Mouse (Mus musculus) lung, embryonic 16.5 days (tissue): Measurements from ENCODE around the gene Slc9c1. TPM values are rescaled to one million over a fixed set of nuclear protein-coding genes. Genes with fewer than 3 reads are reported as not detected.

ENCODE experiments used
- ATAC-seq: fragments of 200-750 bp; cut with Nextera tagmentation; 2 replicates; pipeline ENCODE4 v1.8.0; 2017; ENCODE audit warnings: low read depth, mild to moderate bottlenecking, moderate library complexity
- H3K27ac ChIP-seq: fragments of 300-500 bp; sonication (generic); 2 replicates; pipeline ENCODE4 v1.5.1; 2014; ENCODE audit warnings: mild to moderate bottlenecking, control low read depth, low read length
- H3K27me3 ChIP-seq: fragments of 300-500 bp; sonication (generic); 2 replicates; pipeline ENCODE4 v1.6.1; 2014; ENCODE audit warnings: low read depth, low read length, mixed read lengths; ENCODE audit not compliant: control insufficient read depth, insufficient read depth
- H3K36me3 ChIP-seq: fragments of 300-500 bp; sonication (generic); 2 replicates; pipeline ENCODE4 v1.6.1; 2014; ENCODE audit warnings: low read length; ENCODE audit not compliant: control insufficient read depth, insufficient read depth
- H3K4me1 ChIP-seq: fragments of 300-500 bp; sonication (generic); replicated peaks from 2 replicates; pipeline ENCODE4 v1.6.1; 2014; ENCODE audit warnings: low read length, mixed read lengths; ENCODE audit not compliant: control insufficient read depth, insufficient read depth
- H3K4me2 ChIP-seq: fragments of 300-500 bp; sonication (generic); 2 replicates; pipeline ENCODE4 v1.6.1; 2014; ENCODE audit warnings: low read depth, low read length, control low read depth
- H3K4me3 ChIP-seq: fragments of 300-500 bp; sonication (generic); 2 replicates; pipeline ENCODE4 v1.5.1; 2014; ENCODE audit warnings: mild to moderate bottlenecking, low read length, control low read depth
- H3K9ac ChIP-seq: fragments of 300-500 bp; sonication (generic); 2 replicates; pipeline ENCODE4 v1.6.1; 2014; ENCODE audit warnings: low read length, control low read depth
- H3K9me3 ChIP-seq: fragments of 300-500 bp; sonication (generic); 2 replicates; pipeline ENCODE4 v1.6.1; 2016; ENCODE audit warnings: low read length; ENCODE audit not compliant: control insufficient read depth
- WGBS: fragments of 180-500 bp; shearing (Covaris S2); extraction: QIAGEN DNeasy Blood & Tissue Kit; methylation state at CpG from one replicate; pipeline ENCODE4 v1.1.7; 2014; 5-methylcytosine and 5-hydroxymethylcytosine counted together
- polyA plus RNA-seq: library from polyadenylated mRNA; unstranded; fragments of >200 nt; fragmentation: Nextera tagmentation; extraction: Ambion mirVana; gene quantifications from 2 replicates; pipeline ENCODE4 v1.2.1, GENCODE M21; 2015

The Slc9c1 gene
- polyA plus RNA-seq, 1 experiment from 2014 or later: not detected

DNA sequence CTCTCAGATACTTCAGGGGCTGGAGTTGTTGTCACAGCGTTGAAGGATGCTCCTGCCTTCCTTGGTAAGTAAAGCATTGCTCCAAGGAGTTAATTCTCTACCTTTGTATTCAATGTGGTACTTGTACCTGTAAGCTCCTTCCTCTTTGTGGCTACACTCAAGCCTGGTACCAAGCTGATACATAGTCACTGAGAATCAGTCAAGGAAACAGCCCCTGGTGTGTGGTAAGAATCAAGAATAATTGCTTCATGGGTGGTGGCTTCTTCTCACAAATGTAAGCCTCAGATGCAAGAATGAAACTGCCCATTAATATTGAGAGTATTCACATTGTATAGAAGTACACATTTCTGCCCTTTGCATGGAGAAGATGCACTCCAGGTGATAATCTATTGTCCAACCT lies 80.8 kb downstream of the Slc9c1 start:
- WGBS: 78% methylated on average over 1 of the region's 1 CpGs
- no peak overlapping the region for H3K27ac ChIP-seq

DNA sequence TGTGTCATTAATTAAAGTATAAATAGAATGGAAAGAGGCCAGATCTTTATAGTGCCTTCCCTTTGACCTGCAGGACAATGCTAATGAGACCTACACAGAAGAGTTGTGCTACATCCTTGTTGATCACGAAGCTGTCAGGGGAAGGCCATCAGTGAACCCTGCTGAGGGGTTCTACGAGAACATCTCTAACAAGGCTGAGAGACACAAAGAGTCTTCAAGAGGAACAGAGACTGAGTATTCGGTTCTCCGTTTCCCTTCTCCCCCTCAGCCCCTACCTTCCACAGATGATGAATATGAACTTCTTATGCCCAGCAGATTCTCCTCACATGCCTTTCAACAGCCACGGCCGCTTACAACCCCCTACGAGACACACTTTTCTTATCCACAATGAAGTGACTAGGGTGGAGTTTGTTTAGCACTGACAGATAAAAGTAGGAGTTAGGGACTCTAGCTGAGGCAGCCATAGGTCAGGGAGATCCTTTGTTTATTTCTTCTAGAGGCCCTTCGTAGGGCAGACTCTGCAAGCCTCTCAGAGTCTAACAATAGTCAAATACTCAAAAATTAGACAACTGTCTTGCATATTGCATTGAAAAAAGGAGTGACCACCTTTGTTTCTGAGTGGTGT lies 84.8 kb downstream of the Slc9c1 start:
- ATAC-seq: no peak
- WGBS: 40% methylated on average over 8 of the region's 8 CpGs

More for the DNA sequence above, 80.8 kb downstream of the Slc9c1 start:
- no peaks in the 10 kb centered on the region for H3K9me3 ChIP-seq
- no peak overlapping the region for H3K4me3 ChIP-seq
- H3K4me1 ChIP-seq: no peaks in the 10 kb centered on the region; the same call in 1 of the 2 replicates
- no peaks in the 10 kb centered on the region for H3K27me3 ChIP-seq
- no peak for ATAC-seq
- H3K4me2 ChIP-seq: no peak overlapping the region
- H3K9ac ChIP-seq: no peak overlapping the region
- H3K36me3 ChIP-seq: no peaks in the 10 kb centered on the region

GRCm38 (mm10) chr16:45623230-45623629 lies 88.1 kb downstream of the Slc9c1 start:
- Histone ChIP-seq H3K27ac (no peak overlapping the region), H3K4me2 (no peak overlapping the region), H3K27me3 (no peaks in the 10 kb centered on the region), H3K9ac (no peak overlapping the region), H3K4me1 (no peaks in the 10 kb centered on the region; the same call in 1 of the 2 replicates), H3K36me3 (no peaks in the 10 kb centered on the region), H3K9me3 (no peaks in the 10 kb centered on the region), H3K4me3 (no peak overlapping the region)
- no peak for ATAC-seq
- WGBS: 85% methylated on average over 4 of the region's 4 CpGs

More for the DNA sequence above, 84.8 kb downstream of the Slc9c1 start:
- H3K27me3 ChIP-seq: no peaks in the 10 kb centered on the region
- H3K9me3 ChIP-seq: no peaks in the 10 kb centered on the region
- H3K36me3 ChIP-seq: no peaks in the 10 kb centered on the region
- no peak overlapping the region for H3K27ac ChIP-seq
- H3K4me2 ChIP-seq: no peak overlapping the region
- no peak overlapping the region for H3K9ac ChIP-seq
- no peak overlapping the region for H3K4me3 ChIP-seq
- H3K4me1 ChIP-seq: no peaks in the 10 kb centered on the region; the same call in 1 of the 2 replicates

- no peaks in the 10 kb centered on the region for H3K9me3 ChIP-seq
- WGBS: 65% methylated on average over 2 of the region's 2 CpGs
- ATAC-seq: no peak
Observed at GRCm38 (mm10) chr16:45624791-45625190, 89.7 kb downstream of the Slc9c1 start.

DNA sequence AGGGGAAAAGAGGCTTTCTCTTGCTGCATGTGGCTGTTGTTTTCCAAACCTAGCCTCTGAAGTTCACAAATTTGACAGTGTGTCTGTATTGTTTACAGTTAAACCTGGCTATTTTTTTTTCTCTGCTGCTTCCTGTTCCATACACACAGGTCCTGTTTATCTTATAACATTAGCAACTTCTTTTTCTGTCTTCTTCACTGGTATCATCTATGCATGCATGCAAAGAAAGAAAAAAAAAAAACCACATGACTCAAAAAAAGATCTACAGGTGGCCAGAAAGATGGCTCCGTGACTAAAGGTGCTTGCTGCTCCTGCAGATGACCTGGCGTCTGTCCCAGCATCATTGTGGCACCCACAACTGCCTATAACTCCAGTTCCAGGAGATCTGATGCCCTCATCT lies 90.2 kb downstream of the Slc9c1 start:
- Histone ChIP-seq H3K4me2 (no peak overlapping the region), H3K27ac (no peak overlapping the region), H3K4me3 (no peak overlapping the region), H3K27me3 (no peaks in the 10 kb centered on the region), H3K9me3 (no peaks in the 10 kb centered on the region), H3K4me1 (no peaks in the 10 kb centered on the region), H3K9ac (no peak overlapping the region), H3K36me3 (no peaks in the 10 kb centered on the region)
- ATAC-seq: no peak
- WGBS: 69% methylated on average over 2 of the region's 2 CpGs

More at GRCm38 (mm10) chr16:45624791-45625190, 89.7 kb downstream of the Slc9c1 start:
- Histone ChIP-seq H3K36me3 (no peaks in the 10 kb centered on the region), H3K27me3 (no peaks in the 10 kb centered on the region), H3K4me3 (no peak overlapping the region), H3K4me2 (no peak overlapping the region), H3K27ac (no peak overlapping the region), H3K9ac (no peak overlapping the region), H3K4me1 (no peaks in the 10 kb centered on the region; the same call in 1 of the 2 replicates)

GRCm38 (mm10) chr16:45629497-45630105 lies 94.5 kb downstream of the Slc9c1 start:
- Histone ChIP-seq H3K4me1 (no peaks in the 10 kb centered on the region), H3K9me3 (no peaks in the 10 kb centered on the region), H3K4me3 (no peak overlapping the region), H3K36me3 (no peaks in the 10 kb centered on the region), H3K4me2 (no peak overlapping the region), H3K27ac (no peak overlapping the region), H3K27me3 (peaks cover 2% of the 10 kb centered on the region; the same call in 1 of the 2 replicates), H3K9ac (no peak overlapping the region)
- WGBS: 52% methylated on average over 8 of the region's 8 CpGs
- ATAC-seq: peak; percentile 59

- Histone ChIP-seq H3K9ac (no peak overlapping the region), H3K4me2 (no peak overlapping the region), H3K36me3 (no peaks in the 10 kb centered on the region), H3K27ac (no peak overlapping the region), H3K27me3 (peaks cover 2% of the 10 kb centered on the region; the same call in 1 of the 2 replicates), H3K4me1 (no peaks in the 10 kb centered on the region), H3K9me3 (no peaks in the 10 kb centered on the region), H3K4me3 (no peak overlapping the region)
- ATAC-seq: peak; percentile 66; the same call in 1 of the 2 replicates
- WGBS: 54% methylated on average over 5 of the region's 5 CpGs
Observed at GRCm38 (mm10) chr16:45630347-45630960, 95.3 kb downstream of the Slc9c1 start.

- Histone ChIP-seq H3K9me3 (no peaks in the 10 kb centered on the region), H3K4me3 (no peak overlapping the region), H3K4me1 (no peaks in the 10 kb centered on the region), H3K27ac (no peak overlapping the region), H3K9ac (no peak overlapping the region), H3K36me3 (no peaks in the 10 kb centered on the region), H3K27me3 (peaks cover 2% of the 10 kb centered on the region; the same call in 1 of the 2 replicates), H3K4me2 (no peak overlapping the region)
- ATAC-seq: no peak
- whole genome bisulfite sequencing: 61% methylated on average over 4 of the region's 4 CpGs
Observed at GRCm38 (mm10) chr16:45632420-45632819, 97.3 kb downstream of the Slc9c1 start.

DNA sequence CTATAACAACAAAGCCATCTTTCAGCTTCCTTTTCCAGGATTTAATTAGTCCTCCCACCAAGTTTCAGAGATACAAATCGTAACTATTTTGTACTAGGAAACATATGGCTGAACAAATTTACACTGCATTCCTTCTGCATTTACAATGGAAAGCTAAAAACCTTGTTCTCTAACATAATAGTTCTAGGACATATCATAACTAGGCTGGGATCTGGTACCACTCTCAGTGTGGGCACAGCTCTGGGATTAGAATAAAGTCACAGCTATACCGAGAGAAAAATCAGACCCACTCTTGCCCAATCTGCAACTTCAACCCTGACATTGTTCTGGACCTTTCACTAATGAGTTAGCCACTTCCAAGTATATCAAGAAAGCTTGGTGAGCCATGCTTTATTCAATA lies 100.7 kb downstream of the Slc9c1 start:
- Histone ChIP-seq H3K4me1 (no peaks in the 10 kb centered on the region; the same call in 1 of the 2 replicates), H3K9ac (no peak overlapping the region), H3K4me3 (no peak overlapping the region), H3K27me3 (peaks cover 2% of the 10 kb centered on the region; the same call in 1 of the 2 replicates), H3K9me3 (no peaks in the 10 kb centered on the region), H3K36me3 (no peaks in the 10 kb centered on the region), H3K4me2 (no peak overlapping the region), H3K27ac (no peak overlapping the region)
- 74% methylated on average over 2 of the region's 2 CpGs for WGBS
- ATAC-seq: no peak
